Mouse (Mus musculus): ENCODE data around the gene Rap1gap2.

GRCm38 (mm10) chr11:74527555-74527954 lies 83.2 kb downstream of the Rap1gap2 start:
- TF ChIP-seq CTCF (IDR thresholded peaks at IDR 0.05 in 2 of 3, conservative IDR thresholded peaks at IDR 0.05 in 1 of 3; ENCODE audit: control insufficient read depth in 1 of 3, insufficient read depth in 1 of 3, low read depth in 2 of 3, low read length in 3 of 3, poor library complexity in 1 of 3, severe bottlenecking in 1 of 3): no peak
- TF ChIP-seq TAL1 (IDR thresholded peaks at IDR 0.05; ENCODE audit: low read length): no peak
- TF ChIP-seq POLR2A (IDR thresholded peaks at IDR 0.05; ENCODE audit: control insufficient read depth in 1 of 2, insufficient read depth in 1 of 2, low read depth in 1 of 2, low read length in 2 of 2, poor library complexity in 1 of 2): no peak
- TF ChIP-seq USF2 (IDR thresholded peaks at IDR 0.05; ENCODE audit: borderline replicate concordance in 1 of 2, insufficient read depth in 1 of 2, low read depth in 1 of 2, low read length in 2 of 2): no peak
- no peak for TF ChIP-seq MEF2A (IDR thresholded peaks at IDR 0.05; ENCODE audit: extremely low read depth, insufficient replicate concordance, low read depth, low read length, poor library complexity, severe bottlenecking)
- no peak for TF ChIP-seq ZMIZ1 (IDR thresholded peaks at IDR 0.05; ENCODE audit: low read depth, low read length)
- TF ChIP-seq RAD21 (IDR thresholded peaks at IDR 0.05; ENCODE audit: low read depth, low read length): no peak
- no peak for TF ChIP-seq TCF12 (IDR thresholded peaks at IDR 0.05; ENCODE audit: low read depth, low read length)
- no peak for TF ChIP-seq USF1 (IDR thresholded peaks at IDR 0.05; ENCODE audit: low read depth, low read length)
- no peak for TF ChIP-seq JUND (IDR thresholded peaks at IDR 0.05; ENCODE audit: low read depth, low read length)
- TF ChIP-seq ZKSCAN1 (IDR thresholded peaks at IDR 0.05; ENCODE audit: low read depth, low read length): no peak
- TF ChIP-seq UBTF (IDR thresholded peaks at IDR 0.05; ENCODE audit: borderline replicate concordance, insufficient read depth, low read depth, low read length): no peak
